8 mouse cellular contexts compared by ENCODE assay signal in genomic region chr4:58912629-58913335, GRCm38 (mm10). TPM values are rescaled to one million over a fixed set of nuclear protein-coding genes. Genes with fewer than 3 reads are reported as not detected.
DNase-seq lines count a peak whose midpoint lies in the region; ATAC-seq and TF ChIP-seq lines count a peak whose summit lies in the region.

TSS of gene Ecpas (minus strand) at chr4:58912749.

- WGBS in forebrain, embryonic 10.5 days = 4% methylated on average over 42 of the region's 43 CpGs
- 4% methylated on average over 43 of the region's 43 CpGs for WGBS in heart, embryonic 14.5 days
- 3% methylated on average over 43 of the region's 43 CpGs for WGBS in liver, embryonic 12.5 days (ENCODE audit: insufficient replicate concordance)
- WGBS in stomach, embryonic 16.5 days = 4% methylated on average over 43 of the region's 43 CpGs

- peak within 1 kb of the TSS; percentile 82 for H3K4me3 ChIP-seq in C2C12 (ENCODE audit: insufficient read depth, poor library complexity, severe bottlenecking)
- H3K4me3 ChIP-seq in forebrain, embryonic 10.5 days = peak within 1 kb of the TSS; percentile 94
- H3K4me3 ChIP-seq in heart, embryonic 14.5 days (ENCODE audit: control insufficient read depth in 1 of 2, insufficient read depth in 1 of 2, low read depth in 1 of 2, low read length in 2 of 2) = peak within 1 kb of the TSS; percentile 81 to 91
- peak within 1 kb of the TSS; percentile 99 for H3K4me3 ChIP-seq in liver, embryonic 12.5 days
- H3K4me3 ChIP-seq in stomach, embryonic 16.5 days (replicated peaks; ENCODE audit: low read length) = peak within 1 kb of the TSS; percentile 86

- DNase-seq in adrenal gland, postnatal 4 days (ENCODE audit: low spot score in 2 of 2) = peak; percentile 60 to 69
- peak; percentile 83 for DNase-seq in forebrain, embryonic 10.5 days (ENCODE audit: extremely low spot score, low spot score)
- DNase-seq in kidney, postnatal 10 days = peak; percentile 90
- DNase-seq in naive thymus-derived CD4-positive, alpha-beta T cell, adult 2 months (ENCODE audit: low read depth) = peak; percentile 69

- no peaks in the 10 kb centered on the region; the same call in 1 of the 2 replicates for H3K9me3 ChIP-seq in forebrain, embryonic 10.5 days
- H3K9me3 ChIP-seq in heart, embryonic 14.5 days (ENCODE audit: control insufficient read depth, low read length) = no peaks in the 10 kb centered on the region
- H3K9me3 ChIP-seq in liver, embryonic 12.5 days (replicated peaks) = no peaks in the 10 kb centered on the region
- no peaks in the 10 kb centered on the region for H3K9me3 ChIP-seq in stomach, embryonic 16.5 days (replicated peaks; ENCODE audit: control insufficient read depth, low read length)

- peak within 1 kb of the TSS; percentile 96 for H3K9ac ChIP-seq in heart, embryonic 14.5 days (ENCODE audit: low read length)
- peak within 1 kb of the TSS; percentile 98 for H3K9ac ChIP-seq in liver, embryonic 12.5 days
- peak within 1 kb of the TSS; percentile 99 for H3K9ac ChIP-seq in stomach, embryonic 16.5 days (ENCODE audit: low read length)

- H3K4me1 ChIP-seq in forebrain, embryonic 10.5 days = peaks cover 26% of the 10 kb centered on the region
- peaks cover 2 to 12% of the 10 kb centered on the region in 2 experiments; a peak in 3 of 4 replicates for H3K4me1 ChIP-seq in heart, embryonic 14.5 days (ENCODE audit: control insufficient read depth in 2 of 2, insufficient read depth in 2 of 2, low read length in 2 of 2)
- peaks cover 49% of the 10 kb centered on the region for H3K4me1 ChIP-seq in liver, embryonic 12.5 days
- H3K4me1 ChIP-seq in stomach, embryonic 16.5 days (ENCODE audit: control insufficient read depth, insufficient read depth, low read length) = peaks cover 10% of the 10 kb centered on the region

- peaks cover 39% of the 10 kb centered on the region for H3K79me3 ChIP-seq in C2C12 (ENCODE audit: low read depth)

- peak within 1 kb of the TSS; percentile 99 for H3K27ac ChIP-seq in forebrain, embryonic 10.5 days
- H3K27ac ChIP-seq in heart, embryonic 14.5 days (replicated peaks in 1 of 2; ENCODE audit: control insufficient read depth in 1 of 2, insufficient read depth in 1 of 2, low read depth in 2 of 2, low read length in 2 of 2) = peak within 1 kb of the TSS; percentile 94 to 99
- H3K27ac ChIP-seq in liver, embryonic 12.5 days = peak within 1 kb of the TSS; percentile 88
- peak within 1 kb of the TSS; percentile 98 for H3K27ac ChIP-seq in stomach, embryonic 16.5 days (ENCODE audit: low read length)

- H3K79me2 ChIP-seq in C2C12 (ENCODE audit: control insufficient read depth, insufficient read depth) = peaks cover 52% of the 10 kb centered on the region

- H3K4me2 ChIP-seq in heart, embryonic 14.5 days (ENCODE audit: low read length) = peak within 1 kb of the TSS; percentile 81
- H3K4me2 ChIP-seq in liver, embryonic 12.5 days = peak within 1 kb of the TSS; percentile 83
- H3K4me2 ChIP-seq in stomach, embryonic 16.5 days (ENCODE audit: low read depth, low read length) = peak within 1 kb of the TSS; percentile 77

- no peaks in the 10 kb centered on the region for H3K27me3 ChIP-seq in C2C12 (ENCODE audit: control insufficient read depth, insufficient read depth, insufficient read length)
- H3K27me3 ChIP-seq in forebrain, embryonic 10.5 days (ENCODE audit: poor library complexity, severe bottlenecking) = peaks cover 5% of the 10 kb centered on the region; the same call in 1 of the 2 replicates
- H3K27me3 ChIP-seq in heart, embryonic 14.5 days (ENCODE audit: control insufficient read depth, insufficient read depth, low read length) = no peaks in the 10 kb centered on the region
- no peaks in the 10 kb centered on the region for H3K27me3 ChIP-seq in liver, embryonic 12.5 days (replicated peaks)
- no peaks in the 10 kb centered on the region for H3K27me3 ChIP-seq in stomach, embryonic 16.5 days (ENCODE audit: control insufficient read depth, insufficient read depth, low read length)

- no peaks in the 10 kb centered on the region for H3K36me3 ChIP-seq in C2C12 (ENCODE audit: control insufficient read depth, insufficient read depth)
- no peaks in the 10 kb centered on the region for H3K36me3 ChIP-seq in forebrain, embryonic 10.5 days (replicated peaks)
- H3K36me3 ChIP-seq in heart, embryonic 14.5 days (ENCODE audit: control insufficient read depth, insufficient read depth, low read length) = no peaks in the 10 kb centered on the region
- no peaks in the 10 kb centered on the region for H3K36me3 ChIP-seq in liver, embryonic 12.5 days
- H3K36me3 ChIP-seq in stomach, embryonic 16.5 days (ENCODE audit: control insufficient read depth, insufficient read depth, low read length) = no peaks in the 10 kb centered on the region

- TF ChIP-seq CTCF in C2C12 (IDR thresholded peaks at IDR 0.05; ENCODE audit: control insufficient read depth, insufficient read depth, insufficient read length) = no peak

- H3ac ChIP-seq in C2C12 (ENCODE audit: control insufficient read depth, insufficient read length, low read depth) = peak within 1 kb of the TSS; percentile 95

- ATAC-seq in heart, embryonic 14.5 days (ENCODE audit: insufficient number of reproducible peaks, insufficient read depth, low FRiP score, low read depth) = peak; percentile 72
- peak; percentile 80 for ATAC-seq in liver, embryonic 12.5 days
- ATAC-seq in stomach, embryonic 16.5 days (ENCODE audit: insufficient read depth, low FRiP score) = peak; percentile 87

TF ChIP-seq in C2C12, 6 proteins besides CTCF, POLR2A, EP300 and RAD21:
- no peak for TF ChIP-seq MYOG (IDR thresholded peaks at IDR 0.05; ENCODE audit: control insufficient read depth, extremely low read depth, insufficient read length)
- TF ChIP-seq FOSL1 (IDR thresholded peaks at IDR 0.05; ENCODE audit: insufficient read depth, low read length, poor library complexity, severe bottlenecking) = no peak
- no peak for TF ChIP-seq MYOD1 (IDR thresholded peaks at IDR 0.05; ENCODE audit: control insufficient read depth, insufficient read length, low read depth)
- no peak for TF ChIP-seq CEBPB (IDR thresholded peaks at IDR 0.05; ENCODE audit: low read depth)
- TF ChIP-seq MAX (IDR thresholded peaks at IDR 0.05) = no peak
TF ChIP-seq in C2C12: peak in this region for 0.

RNA-seq across cellular contexts. Expression of gene Ecpas, which starts in this region (rescaled TPM):
- polyA plus RNA-seq in C2C12 (2012; fragmentation: generic; extraction: Trizol) = 16.3 TPM
- total RNA-seq in adrenal gland, postnatal 4 days (2021) = 100 to 1,000 TPM; 144 to 150 TPM
- 32.6 and 33.9 TPM in 2 replicates for polyA plus RNA-seq in forebrain, embryonic 10.5 days (2016; fragmentation: Nextera tagmentation; extraction: Ambion mirVana)
- polyA plus RNA-seq in heart, embryonic 14.5 days (2014; fragmentation: Nextera tagmentation; extraction: Ambion mirVana) = 37.7 and 38.2 TPM in 2 replicates
- 30.1 and 35.2 TPM in 2 replicates for polyA plus RNA-seq in liver, embryonic 12.5 days (2016; fragmentation: Nextera tagmentation; extraction: Ambion mirVana)
- polyA plus RNA-seq in stomach, embryonic 16.5 days (2015; fragmentation: Nextera tagmentation; extraction: Ambion mirVana) = 29.0 and 30.4 TPM in 2 replicates

Comparison
In these comparisons a context has a peak if more than half of its experiments do, and no peak if none do; other contexts are left out.
1. Peak in every context shown above with its lines: DNase-seq, ATAC-seq, H3K4me3 ChIP-seq and H3K27ac ChIP-seq.